Mouse (Mus musculus) G1E (cell line): ENCODE results near the gene Fn3krp.

Source experiments
- CTCF ChIP-seq: IDR thresholded peaks from 2 replicates; pipeline ENCODE4 v1.5.1; 2012; ENCODE audit warnings: low read depth, low read length, inconsistent platforms, mixed read lengths
- GATA1 ChIP-seq: IDR thresholded peaks from 2 replicates; pipeline ENCODE4 v1.6.1; 2012; ENCODE audit warnings: borderline replicate concordance, low read length, inconsistent platforms, mixed read lengths
- TAL1 ChIP-seq: conservative IDR thresholded peaks from 2 replicates; pipeline ENCODE4 v1.6.1; 2012; ENCODE audit warnings: low read depth, low read length, inconsistent platforms, mixed read lengths

- TF ChIP-seq GATA1 = no peak
- no peak for TF ChIP-seq CTCF
- TF ChIP-seq TAL1 = no peak
Observed at GRCm38 (mm10) chr11:121407366-121408155, 13.6 kb upstream of the Fn3krp start.
